Mouse (Mus musculus): Measurements from ENCODE around the gene Degs2. TPM values are rescaled to one million over a fixed set of nuclear protein-coding genes. Genes with fewer than 3 reads are reported as not detected.

The Degs2 gene
- total RNA-seq, 4 experiments from 2014 or later = 0.29 to 0.48 TPM; not detected in 2

DNA sequence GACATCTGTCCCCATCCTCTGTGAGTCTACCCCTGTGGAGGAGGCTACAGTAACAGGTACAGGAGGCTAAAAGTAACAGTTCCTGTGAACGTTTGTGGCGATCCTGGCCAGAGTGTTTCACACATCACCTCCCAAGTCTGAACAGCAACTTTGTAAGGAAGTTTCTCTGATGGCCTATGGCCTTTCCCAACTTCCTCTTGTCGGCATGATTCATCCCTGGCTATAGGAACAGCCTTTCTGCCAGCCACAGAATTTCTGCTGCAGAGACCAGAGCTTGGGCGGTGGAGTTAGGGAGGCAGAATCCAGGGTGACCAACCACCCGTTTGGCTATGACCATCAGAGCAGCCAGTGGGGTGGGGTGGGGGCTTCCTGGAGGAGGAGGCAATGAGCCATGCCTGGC is 2.1 kb downstream of the Degs2 start:
- no peak for DNase-seq (ENCODE audit: low spot score in 2 of 2)

DNA sequence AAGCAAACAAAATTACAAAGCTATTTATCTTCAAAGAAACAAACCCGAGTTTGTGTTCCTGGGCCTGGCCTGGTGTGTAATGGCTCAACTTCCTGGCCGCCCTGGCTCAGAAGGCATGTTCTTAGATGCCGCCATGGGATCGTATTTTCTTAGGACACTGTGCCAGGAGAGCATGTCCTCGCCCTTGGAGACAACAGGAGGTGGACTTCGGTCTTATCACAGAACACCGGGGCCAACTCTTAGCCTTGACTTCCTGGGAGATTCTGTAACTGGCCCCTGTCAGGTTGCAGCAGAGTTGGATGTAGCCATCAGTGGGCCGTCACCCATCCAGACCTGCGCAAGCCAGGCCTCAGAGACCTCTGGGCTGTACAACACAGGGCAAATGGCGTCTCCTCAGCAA is 2.5 kb downstream of the Degs2 start:
- no peak for DNase-seq (ENCODE audit: low spot score in 2 of 2)

DNA sequence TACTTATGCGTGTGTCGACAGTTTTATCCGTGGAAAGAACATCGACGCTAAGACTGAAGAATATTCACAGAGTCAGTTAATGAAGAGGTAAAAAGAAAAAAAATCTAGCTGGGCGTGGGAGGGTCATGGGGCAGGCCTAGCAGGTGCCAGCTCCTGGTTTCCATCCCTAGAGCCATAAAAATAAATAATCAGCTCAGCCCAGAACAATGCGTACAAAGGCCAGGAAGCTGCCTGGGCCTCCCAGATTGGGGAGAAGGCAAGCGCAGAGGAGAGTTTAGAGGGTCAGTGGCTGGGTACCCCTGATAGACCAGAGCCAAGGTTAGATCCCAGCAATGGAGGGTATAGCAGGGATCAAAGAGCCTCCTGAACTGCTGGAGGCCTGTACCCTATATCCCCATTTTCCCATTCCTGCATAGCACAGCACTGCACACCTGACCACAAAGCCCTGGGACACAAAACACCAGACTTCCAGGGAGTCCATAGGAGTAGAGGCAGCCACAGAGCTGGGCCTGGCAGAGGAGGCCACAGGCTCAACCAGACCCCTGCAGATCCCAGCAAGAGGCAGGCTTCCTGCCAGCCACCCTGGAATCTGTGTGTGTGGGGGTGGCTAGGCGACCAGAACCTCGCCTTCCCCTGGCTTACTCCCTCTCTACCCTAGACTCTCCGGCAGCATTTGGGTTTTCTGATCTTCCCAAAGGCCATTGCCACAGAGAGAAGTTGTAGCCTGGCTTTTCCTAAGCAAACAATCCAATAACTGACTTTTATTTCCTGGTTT is 3.2 kb downstream of the Degs2 start:
- DNase-seq (ENCODE audit: low spot score in 2 of 2) = no peak

- no peak for DNase-seq (ENCODE audit: low spot score in 2 of 2)
Observed at GRCm38 (mm10) chr12:108694223-108694622, 7.9 kb downstream of the Degs2 start.

DNA sequence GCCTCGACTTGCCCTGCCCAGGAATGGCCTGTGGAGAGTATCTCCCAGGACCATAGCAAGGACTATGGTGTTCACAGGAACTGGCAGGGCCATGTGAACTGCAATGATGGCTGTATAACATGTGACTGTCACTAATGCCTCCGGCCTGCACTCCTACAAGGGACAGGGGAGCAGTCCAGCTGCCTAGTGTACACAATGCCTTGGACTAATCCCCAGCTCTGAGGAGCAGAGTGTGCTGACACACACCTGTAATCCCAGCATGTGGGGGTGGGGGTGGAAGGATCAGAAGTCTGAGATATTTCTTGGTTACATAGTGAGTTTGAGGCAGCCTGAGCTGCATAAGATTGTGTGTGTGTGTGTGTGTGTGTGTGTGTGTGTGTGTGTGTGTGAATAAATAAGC is 8.5 kb downstream of the Degs2 start:
- DNase-seq (ENCODE audit: low spot score in 2 of 2) = no peak

DNA sequence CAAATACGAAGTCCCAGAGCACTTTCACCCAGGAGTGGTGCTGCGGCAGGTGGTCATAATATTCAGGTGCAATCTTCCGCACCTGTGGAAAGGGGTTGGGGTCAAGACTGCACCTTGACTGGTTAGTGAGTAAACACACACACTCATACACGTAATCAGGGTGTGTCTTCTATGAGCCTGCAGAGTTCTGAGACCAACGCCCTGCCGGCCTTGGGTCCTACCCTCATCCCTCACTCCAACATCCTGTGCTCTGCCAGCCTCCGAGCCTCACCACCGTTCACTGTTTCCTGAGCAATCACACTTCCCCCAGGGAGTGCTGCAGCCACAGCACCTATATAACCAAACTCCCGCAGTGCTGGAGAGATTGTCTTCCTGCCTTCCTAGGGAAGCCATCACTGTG is 11.6 kb downstream of the Degs2 start:
- DNase-seq (ENCODE audit: low spot score in 2 of 2) = no peak

GRCm38 (mm10) chr12:108689167-108689566 is 12.9 kb downstream of the Degs2 start:
- no peak for DNase-seq (ENCODE audit: low spot score in 2 of 2)

DNA sequence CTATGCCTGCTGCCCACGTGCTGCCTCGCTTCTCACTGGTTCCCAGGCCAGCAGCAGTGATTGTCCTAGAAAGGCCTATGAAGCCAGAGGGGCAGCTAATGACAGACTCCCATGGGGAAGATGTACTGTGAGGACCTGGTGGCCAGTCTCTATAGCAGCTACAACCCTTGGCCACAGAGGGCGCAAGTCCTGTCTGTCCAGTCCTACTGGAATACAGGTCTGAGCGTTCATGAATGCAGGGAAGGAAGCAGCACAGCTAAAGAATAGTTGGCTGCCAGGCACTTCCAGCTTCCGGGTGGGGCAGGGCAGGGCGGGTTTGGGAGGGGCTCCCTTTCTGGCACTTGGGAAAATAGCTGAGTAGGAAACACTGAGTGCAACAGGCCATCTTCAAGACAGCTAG is 15.2 kb downstream of the Degs2 start:
- no peak for DNase-seq (ENCODE audit: low spot score in 2 of 2)

GRCm38 (mm10) chr12:108686463-108686862 is 15.7 kb downstream of the Degs2 start:
- DNase-seq (ENCODE audit: low spot score in 2 of 2) = no peak

DNA sequence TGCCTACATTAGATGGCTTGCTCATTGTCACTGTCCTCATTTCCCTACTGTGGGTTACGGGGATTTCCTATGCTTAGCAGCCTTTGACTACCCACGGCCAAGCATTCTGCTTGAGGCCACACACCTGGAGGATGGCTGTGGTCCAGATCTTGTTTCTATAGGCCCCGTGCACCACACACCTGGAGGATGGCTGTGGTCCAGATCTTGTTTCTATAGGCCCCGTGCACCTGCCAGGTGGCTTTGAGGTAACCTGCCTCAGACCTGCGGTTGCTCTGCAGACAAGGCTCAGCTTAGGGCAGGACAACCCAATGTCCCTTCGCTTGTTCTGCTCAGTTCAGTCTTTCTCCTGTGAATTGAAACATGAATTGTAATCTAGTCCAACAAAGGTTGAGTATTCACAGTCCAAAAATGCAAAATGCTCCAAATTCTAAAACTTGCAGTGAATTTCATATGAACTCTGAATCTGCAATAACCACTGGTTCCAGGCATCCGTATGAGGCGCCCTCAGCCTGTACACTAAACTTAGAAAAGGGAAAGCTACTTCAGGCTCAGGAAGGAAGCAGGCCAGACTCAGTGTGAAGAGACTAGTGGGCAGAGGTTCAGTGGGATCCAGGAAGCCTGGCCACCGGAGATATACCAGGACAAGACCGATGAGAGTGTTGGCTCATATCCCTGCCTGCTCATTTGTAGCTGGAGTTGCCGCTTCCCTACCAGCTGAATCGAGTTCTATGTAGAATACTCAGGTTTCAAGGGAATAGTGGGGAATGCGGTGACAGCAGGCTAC is 19.7 kb downstream of the Degs2 start:
- no peak for DNase-seq (ENCODE audit: low spot score in 2 of 2)

- no peak for DNase-seq (ENCODE audit: low spot score in 2 of 2)
Observed at GRCm38 (mm10) chr12:108680861-108681260, 21.3 kb downstream of the Degs2 start.

- DNase-seq (ENCODE audit: low spot score in 2 of 2) = no peak
Observed at GRCm38 (mm10) chr12:108678366-108678765, 23.7 kb downstream of the Degs2 start.

GRCm38 (mm10) chr12:108677116-108677515 is 25.0 kb downstream of the Degs2 start:
- DNase-seq (ENCODE audit: low spot score in 2 of 2) = no peak

GRCm38 (mm10) chr12:108675614-108676401 is 26.3 kb downstream of the Degs2 start:
- DNase-seq (ENCODE audit: low spot score in 2 of 2) = no peak

GRCm38 (mm10) chr12:108674916-108675315 is 27.2 kb downstream of the Degs2 start:
- DNase-seq (ENCODE audit: low spot score in 2 of 2) = no peak

DNA sequence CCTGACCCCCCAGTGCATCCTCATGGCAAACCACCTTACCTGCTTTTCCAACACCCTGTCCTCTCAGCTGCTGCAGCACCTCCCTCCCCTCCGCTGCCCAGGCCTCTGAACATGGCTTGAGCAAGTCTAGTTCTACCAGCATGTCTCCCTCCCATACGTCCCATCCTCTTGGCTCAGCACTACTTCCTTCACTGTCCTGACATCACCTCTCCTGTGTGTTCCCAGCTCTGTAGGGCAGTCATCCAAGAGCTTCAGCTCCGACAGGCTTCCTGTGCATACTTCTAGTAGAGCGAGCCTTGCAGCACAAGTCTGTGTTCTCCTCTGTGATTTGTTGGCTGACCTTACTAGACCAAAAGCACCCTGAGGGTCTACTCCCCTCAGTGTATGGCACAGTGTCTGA is 27.6 kb downstream of the Degs2 start:
- DNase-seq (ENCODE audit: low spot score in 2 of 2) = no peak

DNA sequence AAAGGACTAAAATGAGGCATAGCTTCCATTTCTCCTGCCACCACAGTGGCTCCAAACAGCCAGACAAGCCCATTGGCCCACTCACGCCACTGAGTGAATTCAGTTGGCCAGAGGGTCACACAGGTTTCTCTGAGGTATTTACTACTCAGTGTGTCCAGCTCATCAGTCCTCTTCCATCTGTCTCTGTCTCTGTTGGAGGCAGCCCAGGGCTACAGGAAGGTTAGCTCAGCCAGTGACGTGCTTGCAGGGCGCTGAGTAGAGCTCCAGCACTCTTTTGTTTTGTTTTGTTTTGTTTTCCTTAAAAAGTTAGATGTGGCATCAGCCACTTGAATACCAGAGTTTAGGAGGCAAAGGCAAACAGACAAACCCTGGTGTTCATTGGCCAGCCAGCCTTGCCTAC is 28.6 kb downstream of the Degs2 start:
- DNase-seq (ENCODE audit: low spot score in 2 of 2) = no peak

- DNase-seq (ENCODE audit: low spot score in 2 of 2) = no peak
Observed at GRCm38 (mm10) chr12:108672908-108673307, 29.2 kb downstream of the Degs2 start.

GRCm38 (mm10) chr12:108671541-108671940 is 30.6 kb downstream of the Degs2 start:
- no peak for DNase-seq (ENCODE audit: low spot score in 2 of 2)

GRCm38 (mm10) chr12:108668606-108669235 is 33.4 kb downstream of the Degs2 start:
- DNase-seq (ENCODE audit: low spot score in 2 of 2) = no peak

- no peak for DNase-seq (ENCODE audit: low spot score in 2 of 2)
Observed at GRCm38 (mm10) chr12:108657350-108657749, 44.8 kb downstream of the Degs2 start.

Measured in gastrocnemius, adult 8-10 months (tissue).